Mouse (Mus musculus) layer of hippocampus, adult 8-10 months (tissue): ENCODE data around the gene Csmd2. TPM values are rescaled to one million over a fixed set of nuclear protein-coding genes. Genes with fewer than 3 reads are reported as not detected.
A peak's percentile ranks its signal among the peaks of the same experiment; 100 is the strongest.

Experiments used
- DNase-seq, 2 experiments: peaks; one replicate each; pipeline ENCODE4 v3.0.0; 2022; ENCODE audit warnings: low spot score in 2 of 2
- total RNA-seq, 4 experiments: library from RNA; stranded (reverse); gene quantifications; 2 replicates each; pipeline ENCODE4 v1.2.4; 2022

The Csmd2 gene
- total RNA-seq, 4 experiments from 2014 or later: 44.2 to 51.5 (median 46.8) TPM

DNA sequence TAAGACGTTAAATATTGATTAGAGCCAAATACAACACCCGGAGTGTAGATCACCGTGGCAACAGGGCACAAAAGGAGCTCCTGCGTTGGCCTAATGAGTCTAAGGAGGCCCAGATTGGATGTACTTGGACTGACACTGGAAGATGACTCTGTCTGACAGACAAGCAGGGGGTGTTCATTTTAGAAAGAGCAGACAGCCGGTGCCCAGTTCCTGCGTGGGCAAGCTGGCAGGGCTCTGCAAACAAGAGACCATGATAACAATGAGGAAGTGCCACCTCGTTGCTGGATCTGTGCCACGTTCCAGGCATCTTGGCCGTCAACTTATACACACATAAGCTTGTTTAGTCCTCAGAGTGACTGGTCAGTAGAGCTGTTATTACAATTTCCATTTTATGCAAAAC is 342.9 kb downstream of the Csmd2 start:
- peak; percentile 65 to 69 for DNase-seq

DNA sequence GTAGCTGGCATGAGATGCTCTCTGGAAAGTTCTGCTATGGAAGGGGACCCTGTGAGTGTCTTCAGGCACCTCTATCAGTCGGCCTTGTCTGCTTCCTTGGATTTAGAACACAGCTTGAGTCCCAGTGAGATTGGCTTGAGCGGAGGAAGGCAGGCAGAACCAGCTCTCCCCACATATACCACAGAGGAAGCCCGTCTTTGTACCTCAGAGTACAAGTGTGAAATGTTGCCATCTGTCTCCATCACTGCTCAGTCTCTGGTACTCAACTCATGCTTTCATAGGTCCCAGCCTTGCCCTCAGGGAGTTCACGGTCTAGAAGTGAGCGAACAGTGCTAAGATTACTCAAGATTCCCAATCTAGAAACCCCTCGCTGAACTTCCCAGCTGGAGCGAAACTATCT is 352.8 kb downstream of the Csmd2 start:
- DNase-seq: no peak

DNA sequence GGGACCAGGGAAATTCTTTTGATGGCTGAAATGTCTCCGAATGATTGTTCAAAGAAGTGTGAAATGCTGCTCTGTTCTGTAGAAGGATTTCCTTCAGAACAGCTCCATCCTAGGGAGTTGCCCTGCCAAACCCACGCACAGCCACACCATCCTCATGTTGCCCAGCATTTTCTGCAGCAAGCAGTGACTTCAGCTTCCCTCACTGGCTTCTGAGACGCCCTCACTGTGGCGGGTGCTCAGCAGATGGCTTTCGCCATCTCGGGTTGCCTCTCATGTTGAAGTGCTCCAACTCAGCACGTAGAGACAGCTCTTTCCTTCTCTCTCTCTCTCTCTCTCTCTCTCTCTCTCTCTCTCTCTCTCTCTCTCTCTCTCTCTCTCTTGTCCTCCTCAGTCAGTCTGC is 353.7 kb downstream of the Csmd2 start:
- DNase-seq: no peak

DNA sequence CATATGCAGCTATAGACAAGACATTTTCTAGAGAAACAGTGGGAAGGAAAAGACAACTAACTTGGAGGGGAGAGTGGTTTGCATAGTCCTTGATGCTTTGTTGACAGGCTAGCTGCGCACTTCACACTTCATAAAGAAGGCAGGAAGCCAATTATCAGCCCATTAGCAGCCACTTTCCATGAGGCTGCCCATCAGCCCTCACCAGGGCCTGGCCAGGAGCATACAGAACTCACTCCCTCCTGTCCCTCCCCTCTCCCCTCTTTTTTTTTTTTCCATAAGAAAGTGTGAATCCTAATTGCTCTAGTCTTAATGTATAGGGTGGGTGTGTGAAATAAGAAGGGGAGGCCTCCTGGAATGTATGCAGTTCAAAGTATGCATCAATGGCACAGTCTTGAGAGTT is 354.6 kb downstream of the Csmd2 start:
- no peak for DNase-seq

DNA sequence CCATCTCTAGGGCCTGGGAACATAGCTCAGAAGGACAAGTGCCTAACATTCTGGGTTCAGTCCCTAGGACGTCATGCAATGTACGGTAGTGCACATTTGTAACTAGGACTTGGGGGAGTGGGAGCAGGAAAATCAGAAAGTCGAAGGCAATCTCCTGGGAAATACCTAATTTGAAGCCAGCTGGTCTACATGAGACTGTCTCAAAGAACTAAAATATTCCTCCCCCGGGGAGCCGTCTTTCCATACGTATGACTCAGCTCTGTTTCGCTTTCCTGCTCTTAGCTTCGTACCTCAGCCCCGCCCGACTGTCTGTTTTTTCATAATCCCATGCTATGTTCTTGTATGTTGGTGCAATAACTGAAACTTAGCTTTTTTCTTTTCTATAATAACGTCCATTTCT is 371.1 kb downstream of the Csmd2 start:
- DNase-seq: peak; percentile 28 to 32

DNA sequence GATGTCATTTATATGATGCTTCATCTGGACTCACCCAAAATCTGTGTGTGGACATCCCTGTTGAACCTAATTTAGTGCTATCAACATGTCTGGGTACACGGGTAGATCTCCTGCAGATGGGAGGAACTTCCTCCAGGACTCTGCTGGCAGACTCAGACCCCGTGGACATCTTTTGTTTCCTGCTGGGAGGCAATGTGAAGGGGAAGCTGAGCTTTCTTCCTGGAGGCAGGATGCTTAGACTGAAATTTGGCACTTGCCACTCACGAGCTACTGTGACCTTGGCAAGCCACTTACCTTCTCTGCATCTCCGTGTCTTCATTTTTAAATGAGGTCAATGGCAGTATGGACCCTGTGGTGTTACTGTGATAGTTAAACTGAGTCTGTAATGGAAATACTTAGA is 378.2 kb downstream of the Csmd2 start:
- no peak for DNase-seq

DNA sequence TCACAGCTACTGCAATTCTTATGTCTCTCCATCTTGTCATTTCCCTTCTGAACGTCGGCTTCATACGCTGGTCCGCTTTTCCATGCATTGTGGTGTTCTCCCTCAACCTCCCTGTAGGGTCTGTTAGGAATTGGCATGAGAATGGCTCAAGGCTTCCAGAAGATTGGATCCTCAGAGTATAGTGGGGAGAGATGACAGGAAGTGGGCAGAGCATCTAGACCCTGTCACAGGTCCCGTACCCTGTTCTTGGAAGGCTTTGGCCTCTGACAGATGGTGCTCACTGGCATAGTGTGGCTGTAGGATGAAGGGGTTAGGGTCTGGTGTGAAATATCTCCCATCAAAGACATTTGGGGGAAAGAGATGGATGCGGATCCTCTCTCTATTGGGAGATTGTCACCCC is 380.4 kb downstream of the Csmd2 start:
- DNase-seq: no peak

DNA sequence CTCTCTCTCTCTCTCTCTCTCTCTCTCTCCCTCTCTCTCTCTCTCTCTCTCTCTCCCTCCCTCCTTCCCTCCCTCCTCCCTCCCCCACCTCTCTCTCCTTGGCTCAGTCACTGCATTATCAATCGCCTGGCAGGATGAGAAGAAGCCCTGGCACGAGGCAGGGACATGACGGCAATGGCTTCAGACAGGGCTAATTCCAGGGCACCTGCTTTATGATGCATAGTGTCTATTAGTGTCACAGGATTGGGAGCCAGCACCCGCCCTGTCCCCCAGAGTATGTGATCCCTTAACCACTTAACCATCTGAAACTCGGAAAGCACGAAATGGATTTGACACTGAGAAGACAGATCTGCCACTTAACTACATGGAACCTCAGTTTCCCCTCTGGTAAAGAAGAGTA is 384.1 kb downstream of the Csmd2 start:
- no peak for DNase-seq

DNA sequence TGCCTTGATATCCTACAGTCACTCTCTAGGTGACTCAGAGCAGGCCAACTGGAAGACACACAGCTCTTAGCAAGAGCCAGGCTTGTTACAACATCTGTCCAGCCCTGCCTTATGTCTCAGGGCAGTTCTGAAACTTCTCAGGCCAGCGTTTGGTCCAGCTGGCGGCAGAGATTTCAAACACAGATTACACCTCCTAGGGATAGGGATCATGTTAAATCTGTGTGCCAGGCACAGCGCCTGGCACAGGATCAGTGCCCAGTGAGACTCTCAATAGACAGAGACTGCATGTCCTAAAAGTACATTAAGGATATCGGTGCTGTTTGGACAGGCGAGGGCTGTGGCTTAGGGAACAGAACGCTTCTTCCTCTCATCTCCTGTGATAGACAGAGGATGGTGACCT is 385.5 kb downstream of the Csmd2 start:
- no peak for DNase-seq

DNA sequence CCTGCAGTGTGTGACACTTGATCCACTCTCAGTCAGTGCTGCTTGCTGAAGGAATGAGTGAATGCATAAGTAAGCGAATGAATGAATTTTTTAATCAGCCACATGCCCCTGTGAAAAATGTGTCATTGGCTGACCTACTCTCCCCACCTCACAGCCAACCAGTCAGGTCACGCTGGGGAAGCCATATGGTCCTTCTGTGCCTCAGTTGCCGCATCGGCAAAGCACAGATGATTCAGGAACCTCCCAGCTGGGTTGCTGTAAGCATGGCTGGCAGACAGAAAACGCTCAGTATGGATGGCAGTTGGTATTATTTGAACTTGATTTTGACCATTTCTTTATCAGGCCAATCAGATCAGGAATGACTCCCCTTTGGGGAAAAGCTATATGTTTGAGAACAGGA is 386.4 kb downstream of the Csmd2 start:
- DNase-seq: no peak

DNA sequence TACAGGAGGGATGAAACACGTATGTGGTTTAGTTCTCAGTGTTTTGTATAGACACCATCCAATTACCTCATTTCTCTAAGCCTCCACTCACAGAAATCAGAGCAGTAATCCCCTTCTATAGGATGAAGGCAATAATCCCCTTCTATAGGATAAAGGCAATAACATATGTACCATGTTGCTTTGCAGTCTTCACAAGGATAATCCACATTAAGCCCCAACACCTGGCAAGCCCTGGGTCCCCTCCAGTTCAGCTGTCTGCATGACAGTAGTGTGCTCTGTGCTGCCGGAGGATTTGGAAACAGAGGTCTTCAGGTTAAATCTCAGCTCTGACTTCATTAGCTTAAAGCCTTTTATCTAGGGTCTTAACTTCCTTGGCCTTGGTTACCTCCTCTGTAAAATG is 391.3 kb downstream of the Csmd2 start:
- no peak for DNase-seq

DNA sequence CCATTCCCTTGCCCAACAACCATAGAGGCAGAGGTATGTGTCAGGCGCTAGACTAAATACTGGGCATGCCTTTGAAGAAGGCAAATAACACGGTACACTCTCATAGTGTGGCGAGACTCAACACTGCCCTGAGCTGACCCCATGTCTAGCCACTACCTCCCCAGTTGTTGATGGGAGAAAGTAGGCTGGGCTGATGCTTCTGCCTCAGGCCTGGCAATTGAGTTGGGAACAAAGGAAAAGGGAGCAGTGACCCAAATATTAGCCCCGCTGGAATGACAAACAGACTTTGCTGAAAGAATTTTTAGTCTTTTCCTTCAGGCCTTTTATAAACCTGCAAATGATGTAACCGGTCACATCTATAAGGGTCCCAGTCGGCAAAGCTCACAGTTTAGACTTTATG is 393.7 kb downstream of the Csmd2 start:
- DNase-seq: no peak

DNA sequence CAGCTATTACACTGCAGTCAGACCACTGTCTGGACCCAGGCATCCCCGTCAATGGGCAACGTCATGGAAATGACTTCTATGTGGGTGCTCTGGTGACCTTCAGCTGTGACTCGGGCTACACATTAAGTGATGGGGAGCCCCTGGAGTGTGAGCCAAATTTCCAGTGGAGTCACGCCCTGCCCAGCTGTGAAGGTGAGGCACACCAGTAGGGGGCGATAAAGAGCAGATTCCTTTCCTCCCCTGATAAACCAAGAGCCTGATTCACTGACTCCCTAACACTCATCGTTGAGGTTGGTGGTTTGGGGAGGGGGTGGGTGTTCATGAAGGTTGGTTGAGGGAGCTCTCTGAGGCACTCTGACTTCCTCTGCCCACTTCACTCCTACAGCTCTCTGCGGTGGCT is 396.1 kb downstream of the Csmd2 start:
- DNase-seq: no peak

DNA sequence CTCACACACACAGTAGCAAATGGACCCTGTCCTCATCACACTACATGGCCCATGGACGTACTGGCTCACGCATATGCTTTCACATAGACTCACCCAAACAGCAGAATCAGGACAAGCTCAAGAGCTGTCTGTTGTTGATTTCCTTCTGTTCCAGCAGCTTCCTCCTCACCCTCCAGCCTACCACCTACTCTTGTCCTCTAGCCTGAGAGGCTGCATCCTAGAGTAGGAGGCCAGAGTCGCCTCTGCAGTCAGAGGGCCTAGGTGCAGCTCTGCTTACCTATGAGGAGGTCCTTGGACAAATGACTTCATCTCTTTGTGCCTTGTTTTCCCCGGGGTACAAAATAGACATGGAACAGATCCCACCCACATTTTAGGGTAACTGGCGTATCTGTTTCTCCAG is 403.8 kb downstream of the Csmd2 start:
- DNase-seq: no peak

DNA sequence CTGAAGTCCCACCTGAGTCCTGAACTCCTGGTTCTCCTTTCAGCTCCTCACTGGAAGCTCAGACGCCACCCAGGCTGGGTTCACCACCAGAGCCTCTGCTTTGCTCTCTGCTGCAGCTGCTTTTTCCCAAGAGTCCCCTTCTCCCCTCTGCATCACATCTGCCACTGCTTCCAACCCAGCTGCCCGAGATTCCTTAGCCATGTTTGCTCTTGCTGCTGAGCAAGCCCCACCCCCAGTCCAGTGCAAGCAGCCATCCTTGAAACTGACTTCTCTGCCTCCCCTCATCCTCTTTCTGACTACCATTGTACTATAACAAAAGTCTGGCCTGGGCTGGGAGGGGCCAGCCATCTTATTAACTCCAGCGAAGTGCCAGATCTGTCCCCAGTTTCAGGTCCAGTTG is 404.6 kb downstream of the Csmd2 start:
- DNase-seq: no peak

DNA sequence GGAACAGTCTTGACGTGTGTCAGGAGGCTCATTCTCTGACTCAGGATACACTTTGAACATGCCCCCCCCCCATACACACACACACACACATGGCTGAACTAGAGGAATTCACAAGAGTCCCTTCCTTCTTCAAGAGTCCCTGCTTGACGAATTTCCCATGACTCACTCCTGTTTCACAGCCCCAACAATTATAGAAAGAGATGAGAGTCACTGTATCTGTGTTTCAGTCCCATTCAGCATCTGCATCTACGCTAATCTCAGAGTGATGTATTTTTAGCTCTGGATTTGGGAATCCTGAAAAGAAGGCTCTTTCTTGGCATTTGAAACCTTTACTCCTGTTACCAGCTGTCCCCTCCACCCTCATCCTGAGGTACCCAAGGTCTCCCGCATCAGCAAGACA is 406.2 kb downstream of the Csmd2 start:
- DNase-seq: no peak

DNA sequence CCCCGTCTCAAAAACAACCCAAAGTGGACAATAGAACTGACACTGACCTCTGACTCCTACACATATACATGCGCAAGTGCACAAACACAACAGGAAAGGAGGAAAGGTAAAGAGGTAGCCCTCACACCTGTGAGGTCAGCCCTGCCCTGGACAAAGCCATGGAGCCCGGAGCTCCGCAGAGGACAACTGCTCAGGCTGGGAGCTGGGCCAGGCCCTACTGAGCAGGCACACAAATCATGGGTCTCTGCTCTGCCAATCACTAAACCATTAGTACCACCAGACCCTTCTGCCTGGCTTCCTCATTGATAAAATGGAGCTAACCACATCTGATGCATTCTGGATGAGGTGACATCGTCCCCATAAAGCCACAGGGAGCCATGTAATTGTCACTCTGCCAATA is 409.0 kb downstream of the Csmd2 start:
- no peak for DNase-seq

DNA sequence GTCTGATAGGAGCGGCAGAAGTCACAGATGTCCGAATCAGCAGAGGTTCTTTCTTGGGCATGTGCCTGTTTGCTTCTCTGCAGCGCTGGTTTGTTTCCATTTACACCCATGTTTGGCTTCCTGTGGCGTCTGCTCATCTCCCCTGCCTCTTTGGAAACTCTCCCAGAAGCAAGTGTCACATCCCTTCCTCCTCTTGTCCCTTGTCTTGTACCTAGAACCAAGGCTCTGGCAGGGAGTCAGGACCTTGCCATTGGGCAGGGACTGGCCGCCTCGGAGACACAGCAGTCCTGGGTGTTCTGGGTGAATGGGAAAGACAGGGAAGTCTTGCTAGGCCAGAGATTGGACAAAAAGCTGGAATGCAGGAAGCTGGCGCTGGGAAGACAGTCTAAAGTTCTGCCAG is 410.1 kb downstream of the Csmd2 start:
- no peak for DNase-seq

DNA sequence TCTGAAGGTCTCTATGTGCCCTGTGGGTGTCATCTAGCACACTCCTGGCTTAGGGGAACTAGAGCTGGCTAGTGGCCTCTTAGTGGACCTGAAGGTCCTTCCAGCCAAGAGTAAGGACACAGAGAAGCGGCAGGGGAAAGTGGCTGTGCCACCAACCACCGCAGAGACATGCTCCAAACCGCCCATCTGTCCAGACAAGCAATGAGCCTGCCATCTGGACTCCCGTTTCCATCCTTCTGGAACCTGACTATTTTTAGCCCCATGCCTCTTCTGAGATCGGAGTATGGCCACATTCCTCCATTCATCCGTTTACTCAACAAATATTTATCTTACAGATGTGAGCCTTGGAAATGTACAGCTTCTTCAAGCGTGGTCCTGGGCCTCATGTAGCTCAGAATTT is 411.3 kb downstream of the Csmd2 start:
- DNase-seq: peak; percentile 51 to 65

DNA sequence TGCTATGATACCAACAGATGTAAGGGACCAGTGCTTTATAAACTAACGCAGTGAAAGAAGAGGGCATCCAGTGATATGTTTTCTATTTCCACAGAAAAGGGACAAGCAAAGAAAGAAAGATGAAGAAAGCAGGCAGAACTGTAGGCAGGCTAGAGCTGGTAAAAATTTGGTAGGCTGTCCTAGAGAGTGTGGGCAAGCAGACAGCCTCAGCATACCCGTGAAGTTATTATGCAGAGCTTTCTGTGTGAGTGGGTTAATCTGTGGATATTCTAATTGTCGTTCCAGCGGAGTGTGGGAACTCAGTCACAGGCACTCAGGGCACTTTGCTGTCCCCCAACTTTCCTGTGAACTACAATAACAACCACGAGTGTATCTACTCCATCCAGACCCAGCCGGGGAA is 412.4 kb downstream of the Csmd2 start:
- no peak for DNase-seq

DNA sequence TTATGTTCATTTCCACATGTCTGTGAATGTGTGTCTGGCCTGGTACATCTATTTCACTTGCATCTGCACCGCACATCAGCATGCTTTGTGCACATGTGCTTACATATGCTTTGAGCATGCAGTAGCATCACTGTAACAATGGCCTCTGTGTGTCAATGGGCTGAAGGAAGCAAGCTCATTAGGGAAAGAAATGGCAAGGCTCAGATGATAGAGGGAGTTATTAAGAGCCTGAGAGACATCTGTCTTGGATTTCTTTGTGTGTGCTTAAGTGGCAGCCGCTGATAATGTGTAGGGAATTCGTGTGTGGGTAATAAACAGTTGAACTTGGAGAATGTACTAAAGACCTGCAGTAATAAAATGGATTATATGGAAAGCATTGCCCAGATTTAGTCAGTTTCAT is 413.9 kb downstream of the Csmd2 start:
- DNase-seq: no peak

DNA sequence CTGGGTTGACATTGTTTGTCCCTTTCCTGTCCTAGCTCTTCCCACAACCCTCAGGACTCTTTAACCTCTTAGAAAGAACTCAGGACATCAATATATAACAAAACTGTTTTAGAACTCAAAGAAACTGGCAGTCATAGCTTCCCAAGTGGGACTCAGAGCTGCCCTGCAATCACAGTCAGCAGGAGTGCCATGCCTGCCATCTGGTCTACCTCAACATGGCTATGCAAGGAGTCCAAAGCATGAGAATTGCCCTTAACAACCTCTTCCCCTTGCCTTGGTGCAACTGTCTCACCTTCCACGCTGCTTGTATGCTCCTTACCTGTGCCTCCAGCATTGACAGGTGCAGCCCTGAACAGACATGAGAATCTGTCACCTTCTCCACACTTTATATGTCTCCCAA is 415.0 kb downstream of the Csmd2 start:
- no peak for DNase-seq

DNA sequence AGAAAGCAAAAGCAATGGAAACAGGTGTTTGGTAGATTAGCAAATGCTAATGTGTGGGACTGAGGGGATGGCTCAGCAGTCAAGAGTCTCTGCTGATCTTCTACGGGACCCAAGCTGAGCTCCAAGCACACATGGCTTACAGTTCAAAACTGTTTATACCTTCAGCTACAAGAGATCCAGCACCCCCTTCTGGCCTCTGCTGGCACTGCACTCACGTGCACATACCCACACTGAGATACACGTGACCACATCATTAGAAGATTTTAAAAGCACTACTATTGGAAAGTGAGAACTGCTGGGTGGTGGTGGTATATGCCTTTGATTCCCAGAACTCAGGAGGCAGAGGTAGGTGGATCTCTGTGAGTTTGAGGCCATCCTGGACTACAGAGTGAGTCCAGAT is 417.9 kb downstream of the Csmd2 start:
- DNase-seq: no peak

DNA sequence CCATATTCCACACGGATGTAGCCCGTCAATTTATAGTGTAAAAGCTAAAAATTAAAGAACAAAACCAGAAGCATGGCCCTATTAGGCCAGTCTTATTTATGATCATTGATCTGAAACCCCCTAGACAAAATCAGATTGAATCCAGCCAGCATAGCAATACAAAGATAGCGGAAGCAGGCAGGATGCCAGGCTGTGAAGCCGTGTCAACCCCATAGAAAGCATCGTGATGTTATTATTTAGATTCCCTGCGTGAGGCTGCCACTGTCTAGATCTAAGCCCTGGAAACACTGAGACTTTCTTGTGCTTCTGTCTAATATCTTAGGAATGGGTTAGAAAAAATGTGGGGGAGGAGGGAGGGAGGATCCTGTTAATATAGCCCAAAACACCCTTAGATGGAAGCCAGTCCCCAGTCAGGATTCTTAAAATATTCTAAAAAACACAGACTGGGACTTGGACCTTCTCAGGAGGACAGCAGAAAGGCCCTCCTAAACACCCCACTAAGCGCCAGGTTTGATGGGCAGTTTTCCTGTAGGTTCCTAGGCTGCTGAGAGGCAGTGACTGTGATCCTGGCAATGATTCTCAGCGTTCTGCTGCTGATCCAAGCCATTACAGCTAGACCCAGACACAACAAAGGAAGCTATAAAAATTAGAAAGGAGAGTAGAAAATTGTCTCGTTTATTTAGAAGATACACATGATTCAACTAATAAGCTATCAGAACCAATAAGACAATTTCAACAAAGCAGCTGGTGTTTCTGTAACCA is 419.6 kb downstream of the Csmd2 start:
- DNase-seq: no peak
